Mouse (Mus musculus) yolk sac, embryonic 10.5 days (tissue): ENCODE results near the gene Ptpn23.
"Not testable (repeated sequence)": the region's sequence is repeated elsewhere in the genome, so short reads cannot be mapped to it uniquely, and the experiment has no call there.

Experiments used
- DNase-seq: peaks from one replicate; pipeline ENCODE4 v3.0.0-alpha.2; 2017; ENCODE audit warnings: low spot score

The Ptpn23 gene

DNA sequence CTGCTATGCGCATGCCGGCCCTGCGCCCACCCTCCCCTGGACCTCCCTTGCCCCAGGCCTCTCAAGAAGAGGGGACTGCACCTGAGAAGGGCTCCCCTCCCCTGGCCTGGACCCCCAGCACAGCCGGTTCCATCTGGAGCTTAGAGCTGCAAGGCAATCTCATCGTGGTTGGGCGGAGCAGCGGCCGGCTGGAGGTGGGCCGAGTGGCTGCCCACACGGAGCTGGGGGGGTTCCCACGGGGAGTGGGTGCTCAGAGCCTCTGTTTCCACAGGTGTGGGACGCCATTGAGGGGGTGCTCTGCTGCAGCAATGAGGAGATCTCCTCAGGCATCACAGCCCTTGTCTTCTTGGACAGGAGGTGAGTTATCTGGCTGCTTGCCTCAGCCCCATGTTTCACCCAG is 26.7 kb downstream of the Ptpn23 start:
- no peak for DNase-seq

DNA sequence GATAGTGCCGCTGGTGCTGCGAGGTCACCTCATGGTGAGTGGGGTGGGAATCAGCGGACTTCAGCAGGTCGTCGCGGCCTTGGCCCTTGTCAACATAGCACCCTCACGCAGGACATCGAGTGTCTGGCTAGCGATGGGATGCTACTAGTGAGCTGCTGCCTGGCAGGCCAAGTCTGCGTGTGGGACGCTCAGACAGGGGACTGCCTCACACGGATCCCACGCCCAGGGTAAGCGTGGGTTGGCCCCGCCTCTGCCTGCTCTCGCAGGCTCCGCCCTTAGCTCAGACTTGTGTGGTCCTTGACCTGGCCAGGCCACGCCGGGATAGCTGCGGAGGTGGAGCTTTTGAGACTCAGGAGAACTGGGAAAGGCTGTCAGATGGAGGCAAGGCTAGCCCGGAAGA is 27.4 kb downstream of the Ptpn23 start:
- DNase-seq: peak; percentile 27

DNA sequence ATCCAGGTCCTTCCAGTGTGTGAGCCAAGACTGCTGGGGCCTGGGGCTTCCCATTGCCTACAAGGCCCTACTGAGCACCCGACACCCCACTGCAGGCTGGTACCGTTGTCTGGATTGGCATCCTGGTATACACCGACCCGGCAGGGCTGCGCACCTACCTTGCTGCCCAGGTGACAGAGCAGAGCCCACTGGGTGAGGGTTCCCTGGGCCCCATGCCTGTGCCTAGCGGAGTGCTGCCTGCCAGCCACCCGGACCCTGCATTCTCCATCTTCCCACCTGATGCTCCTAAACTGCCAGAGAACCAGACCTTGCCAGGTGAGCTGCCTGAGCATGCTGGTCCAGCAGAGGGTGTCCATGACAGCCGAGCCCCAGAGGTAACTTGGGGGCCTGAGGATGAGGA is 28.7 kb downstream of the Ptpn23 start:
- no peak for DNase-seq

DNA sequence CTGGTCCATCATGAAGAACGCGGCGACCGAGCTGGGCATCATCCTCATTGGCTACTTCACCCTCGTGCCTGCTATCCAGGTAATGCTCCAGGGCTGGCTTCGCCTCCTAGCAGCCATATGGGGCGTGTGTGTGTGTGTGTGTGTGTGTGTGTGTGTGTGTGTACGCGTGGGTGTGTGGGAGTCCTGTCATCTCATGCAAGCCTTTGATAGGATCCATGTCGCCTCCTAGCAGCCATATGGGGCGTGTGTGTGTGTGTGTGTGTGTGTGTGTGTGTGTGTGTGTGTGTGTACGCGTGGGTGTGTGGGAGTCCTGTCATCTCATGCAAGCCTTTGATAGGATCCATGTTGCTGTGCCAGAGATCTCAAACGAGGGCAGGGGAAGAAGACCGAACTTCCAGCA is 30.4 kb downstream of the Ptpn23 start:
- DNase-seq: not testable (repeated sequence)

DNA sequence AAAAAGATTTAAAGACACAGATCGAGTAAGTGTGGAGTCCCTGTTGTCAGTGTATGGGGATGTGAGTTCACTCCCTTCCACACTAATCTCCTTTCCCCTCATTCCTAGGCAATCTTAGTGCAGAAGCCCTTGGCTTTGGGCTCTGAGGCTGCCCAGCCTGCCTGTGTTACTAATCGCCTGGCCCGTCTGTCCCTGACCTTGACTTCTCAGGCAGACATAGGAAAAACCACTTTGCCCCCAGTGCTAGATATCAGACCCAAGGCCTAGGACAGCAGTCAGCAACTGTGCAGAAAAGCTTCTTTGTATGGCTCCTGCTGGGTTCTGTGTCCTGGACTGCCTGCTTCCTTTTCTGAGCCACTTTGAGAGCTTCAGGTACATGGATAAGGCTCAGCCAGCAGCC is 32.3 kb downstream of the Ptpn23 start:
- DNase-seq: no peak

DNA sequence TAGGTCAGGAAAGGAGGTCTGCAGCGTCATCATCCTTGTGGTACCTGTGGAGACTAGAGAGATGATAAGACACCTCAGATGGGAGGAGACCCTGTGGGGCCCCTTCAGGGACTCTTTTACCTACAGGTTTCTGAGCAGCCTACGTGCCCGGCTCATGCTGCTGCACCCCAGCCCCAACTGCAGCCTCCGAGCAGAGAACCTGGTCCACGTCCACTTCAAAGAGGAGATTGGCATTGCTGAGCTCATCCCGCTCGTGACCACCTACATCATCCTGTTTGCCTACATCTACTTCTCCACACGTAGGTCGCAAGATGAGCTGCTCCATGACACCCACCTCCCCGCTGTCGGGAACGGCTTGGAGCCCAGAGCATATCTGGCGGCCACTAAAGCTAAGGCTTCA is 34.1 kb downstream of the Ptpn23 start:
- DNase-seq: no peak

DNA sequence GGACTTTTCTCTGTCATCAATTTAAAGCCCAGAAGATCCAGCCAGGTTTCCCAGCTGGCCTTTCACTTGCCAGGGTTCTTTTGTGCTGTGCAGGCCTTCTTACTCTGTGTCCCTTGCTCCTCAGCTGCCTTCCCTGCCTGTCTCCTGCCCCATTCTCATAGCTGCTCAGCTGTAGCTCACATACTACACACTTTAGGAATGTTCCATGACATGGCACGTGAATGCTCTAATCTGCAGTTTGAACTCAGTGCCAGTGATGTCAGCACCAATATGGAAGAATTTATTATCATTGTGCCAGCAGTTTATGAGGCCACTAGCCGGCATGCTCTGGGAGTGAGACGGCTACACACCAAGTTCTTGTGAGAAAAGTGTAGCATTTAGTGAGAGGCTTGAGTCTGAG is 38.2 kb downstream of the Ptpn23 start:
- DNase-seq: no peak

DNA sequence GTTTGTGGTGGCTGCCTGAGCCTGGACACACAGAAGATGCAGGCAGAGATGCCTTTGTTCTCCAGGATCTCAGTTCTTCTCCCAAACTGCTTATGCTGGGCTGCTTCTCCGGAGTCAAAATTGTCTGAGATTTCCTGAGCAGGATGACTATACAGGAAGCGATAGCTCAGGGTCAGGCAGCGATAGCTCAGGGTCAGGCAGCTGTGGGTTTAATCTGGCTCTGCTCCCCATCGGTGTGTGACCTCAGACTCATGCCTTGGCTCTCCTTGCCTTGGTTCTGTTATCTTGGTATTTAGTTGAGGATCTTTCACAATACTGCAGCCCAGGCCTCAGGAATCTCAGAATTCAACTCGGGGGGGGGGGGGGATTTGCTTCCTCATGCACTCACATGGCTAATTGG is 41.3 kb downstream of the Ptpn23 start:
- DNase-seq: peak; percentile 53

DNA sequence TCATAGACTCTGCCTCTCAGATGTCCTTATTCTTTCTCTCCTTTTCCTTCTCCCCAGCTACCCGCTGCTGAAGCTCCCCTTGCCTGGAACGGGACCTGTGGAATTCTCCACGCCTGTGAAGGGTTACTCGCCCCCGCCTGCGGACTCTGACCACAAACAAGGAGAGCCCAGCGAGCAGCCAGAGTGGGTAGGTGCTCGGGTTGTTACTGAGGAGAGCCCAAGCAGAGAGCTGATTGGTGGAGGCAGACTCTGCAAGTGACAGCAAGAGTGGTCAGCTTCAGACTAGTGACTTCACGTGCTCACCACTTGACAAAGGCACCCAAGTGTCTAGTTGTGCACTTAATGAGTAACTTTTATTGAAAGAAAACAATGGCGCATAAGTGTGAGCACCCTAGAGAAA is 45.7 kb downstream of the Ptpn23 start:
- peak; percentile 82 for DNase-seq

DNA sequence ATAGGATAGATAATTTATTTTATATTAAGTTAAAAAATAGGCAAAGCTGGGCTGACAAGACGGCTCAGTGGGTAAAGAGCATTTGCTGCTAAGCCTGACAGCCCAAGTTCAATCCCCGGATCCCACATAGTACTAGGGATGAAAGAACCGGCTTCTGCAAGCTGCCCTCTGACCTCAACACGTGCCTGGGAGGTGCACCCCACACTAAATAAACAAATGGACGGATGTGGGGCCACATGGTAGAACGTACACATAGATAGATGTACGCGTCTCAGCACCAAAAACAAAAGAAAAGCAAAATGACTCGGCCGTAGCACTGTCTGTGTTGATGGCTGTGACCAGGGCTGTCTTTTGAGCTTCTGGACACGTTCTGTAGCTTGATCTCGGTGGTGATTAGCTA is 46.7 kb downstream of the Ptpn23 start:
- peak; percentile 56 for DNase-seq

DNA sequence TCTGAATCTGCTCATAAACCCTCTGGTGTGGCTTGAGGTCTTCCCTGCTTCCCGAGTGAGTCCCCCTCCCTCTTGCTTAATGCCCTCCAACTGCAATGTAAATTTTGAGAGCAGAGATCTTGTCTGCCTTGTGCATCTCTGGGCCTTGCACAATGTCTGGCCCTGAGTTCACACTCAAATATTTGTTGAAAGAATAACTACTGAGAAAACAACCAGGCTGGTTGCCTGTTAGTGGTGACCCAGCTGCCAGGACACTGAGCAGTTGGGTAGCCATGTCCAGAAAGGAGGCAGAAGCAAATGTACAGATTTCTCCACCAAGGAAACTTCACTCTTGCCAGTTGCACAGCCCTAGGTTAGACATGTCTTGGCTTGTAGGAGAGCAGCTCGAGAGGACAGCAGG is 49.7 kb downstream of the Ptpn23 start:
- peak; percentile 50 for DNase-seq

DNA sequence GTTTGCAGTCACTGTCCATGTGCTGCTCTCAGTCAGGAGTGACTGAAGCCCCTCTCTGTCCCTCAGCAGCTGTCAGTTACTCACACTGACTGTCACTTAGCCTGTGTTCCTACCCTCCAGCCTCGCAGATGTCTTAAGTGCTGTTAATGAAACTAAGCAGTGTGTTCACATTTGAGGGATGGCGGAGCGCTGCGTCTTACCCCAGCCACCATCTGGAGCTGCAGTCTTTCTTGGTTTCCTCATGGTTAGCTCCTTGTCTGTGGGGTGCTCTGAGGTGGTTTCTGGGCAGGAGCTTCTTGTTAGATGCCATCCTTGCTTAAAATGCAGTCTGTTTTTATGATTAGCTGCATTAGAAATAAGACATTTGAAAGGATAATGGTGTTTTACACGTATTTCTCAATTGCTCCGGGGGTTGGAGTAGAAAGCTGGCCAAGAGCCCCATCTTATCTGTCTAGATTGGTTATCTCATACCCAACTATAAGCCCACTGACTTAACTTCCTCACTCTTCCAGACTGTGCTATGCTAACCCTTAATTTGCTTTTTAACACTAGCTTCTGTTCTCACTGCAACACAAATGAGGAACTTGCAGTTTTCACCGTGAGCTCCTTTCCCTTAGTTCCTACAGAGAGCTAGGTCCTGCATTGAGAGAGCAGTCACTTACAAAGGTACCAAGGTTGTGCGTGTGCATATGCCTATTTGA is 55.9 kb downstream of the Ptpn23 start:
- no peak for DNase-seq

DNA sequence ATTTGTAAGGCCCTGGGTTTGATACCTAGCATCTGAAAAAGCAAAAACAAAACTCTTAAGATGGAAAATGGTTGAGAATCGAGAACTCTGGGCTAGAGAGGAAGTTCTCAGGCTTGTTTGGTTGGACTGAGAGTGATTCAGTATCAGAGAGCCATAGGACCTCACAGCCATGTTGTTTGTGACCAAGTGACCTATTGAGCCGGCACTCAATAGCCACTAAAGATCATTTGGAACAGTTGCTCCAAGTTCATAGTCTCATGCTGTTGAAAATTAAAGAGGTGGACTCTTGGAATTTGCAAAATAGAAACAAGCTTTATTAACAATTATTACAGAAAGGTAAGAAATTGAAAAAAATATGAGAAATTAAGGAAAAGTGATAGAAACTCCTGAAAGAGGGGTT is 56.7 kb downstream of the Ptpn23 start:
- no peak for DNase-seq

DNA sequence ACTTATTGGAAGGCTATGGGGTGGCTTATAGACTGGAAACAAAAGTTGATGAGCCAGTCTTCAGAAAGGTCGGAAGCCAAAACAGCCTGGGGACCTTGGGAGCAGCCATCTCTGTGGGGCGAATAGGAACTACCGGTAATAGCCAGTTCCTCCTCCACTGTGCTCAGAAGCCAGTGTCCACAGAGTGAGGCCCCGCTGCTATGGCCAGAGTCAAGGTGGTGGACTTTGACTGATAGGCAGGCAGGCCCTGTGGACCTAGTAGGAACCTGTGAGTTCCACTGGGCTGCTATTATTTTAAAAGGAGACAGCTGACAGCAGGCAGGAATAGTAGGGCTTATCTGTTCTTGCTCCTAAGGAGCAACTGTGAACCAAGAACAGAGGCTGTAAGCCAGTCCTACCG is 57.4 kb downstream of the Ptpn23 start:
- DNase-seq: peak; percentile 53

DNA sequence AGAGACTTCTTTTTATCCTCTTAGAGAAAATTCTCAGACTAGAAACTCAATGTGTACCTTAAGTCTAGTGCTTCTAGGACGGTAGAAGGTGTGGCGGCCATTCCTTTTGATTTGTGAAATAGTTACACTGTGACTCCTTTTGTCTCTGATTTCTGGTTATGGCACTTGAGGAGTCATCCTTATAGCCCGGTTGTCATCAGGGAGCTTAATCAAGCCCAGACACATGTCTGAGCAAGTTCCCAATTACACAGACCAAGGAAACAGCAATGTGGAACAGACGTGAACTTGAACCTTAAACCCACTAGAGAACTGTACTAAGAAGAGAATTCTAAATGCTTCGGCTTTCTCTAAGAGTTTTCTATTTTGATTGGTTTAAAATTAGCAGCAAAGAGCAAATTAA is 57.8 kb downstream of the Ptpn23 start:
- no peak for DNase-seq

DNA sequence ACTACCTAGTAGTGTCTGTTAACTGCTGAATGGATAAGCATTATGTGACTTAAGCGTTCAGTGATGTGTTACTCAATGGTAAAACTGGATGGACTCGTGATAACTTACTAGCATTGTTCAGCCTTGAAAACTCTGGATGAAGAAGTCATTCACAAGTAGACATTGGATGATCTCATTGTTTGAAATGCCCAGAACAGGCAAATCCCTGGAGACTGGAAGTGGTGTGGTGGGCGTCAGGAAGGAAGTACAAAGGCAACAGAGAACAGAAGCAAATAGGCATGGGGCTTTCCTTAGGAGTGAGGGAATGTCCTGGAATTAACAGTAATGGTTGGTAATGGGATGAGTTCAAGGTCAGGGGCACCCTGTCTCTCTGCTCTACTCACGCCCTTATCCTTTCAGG is 59.1 kb downstream of the Ptpn23 start:
- DNase-seq: no peak

DNA sequence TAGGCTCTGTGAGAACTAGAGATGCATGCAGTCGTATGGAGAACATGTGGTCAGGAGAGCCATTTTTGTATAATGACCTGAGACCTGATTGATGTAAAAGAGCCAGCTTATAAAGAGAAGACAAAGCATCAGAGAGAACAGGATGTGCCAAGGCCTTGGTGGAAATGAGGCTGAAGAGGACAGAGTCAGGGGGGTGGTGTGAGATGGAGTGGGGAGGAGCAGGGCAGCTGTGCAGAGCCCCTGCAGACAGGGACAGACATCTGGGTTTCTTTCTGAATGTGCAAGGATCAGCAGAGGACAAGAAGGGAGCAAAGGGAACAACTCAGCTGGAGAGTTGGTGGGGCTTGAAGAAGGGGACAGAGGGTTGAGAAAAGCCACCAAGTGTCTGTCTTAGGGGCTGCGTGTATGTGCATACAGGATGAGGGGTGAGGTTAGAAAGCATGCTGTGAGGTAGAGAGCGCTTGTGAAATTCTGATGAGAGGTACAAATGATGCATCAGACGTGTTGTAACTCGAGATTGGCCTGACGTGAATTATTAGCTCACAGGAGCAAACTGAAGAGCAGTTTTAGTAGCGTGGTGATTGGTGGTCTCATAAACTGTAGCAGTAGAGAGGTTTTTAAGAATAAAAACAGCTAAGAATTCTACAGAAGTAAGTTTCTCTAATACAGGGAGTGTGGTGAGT is 62.8 kb downstream of the Ptpn23 start:
- DNase-seq: no peak

DNA sequence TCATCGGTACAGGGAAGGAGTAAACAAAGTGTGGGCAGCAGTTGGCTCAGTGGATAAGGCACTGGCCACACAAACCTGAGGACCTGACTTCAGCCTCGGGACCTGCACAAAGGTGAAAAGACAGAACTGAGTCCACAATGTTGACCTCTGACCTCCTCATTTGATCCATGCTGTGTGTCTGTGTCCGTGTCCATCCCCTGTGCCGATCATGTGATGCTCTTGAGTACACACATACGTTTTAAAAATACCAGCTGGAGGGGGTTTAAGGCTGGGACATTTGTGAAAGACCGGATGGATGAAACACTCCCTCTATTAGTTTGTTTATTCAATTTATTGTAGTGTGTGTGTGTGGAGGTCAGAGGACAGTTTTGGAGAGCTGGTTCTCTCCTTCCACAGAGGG is 64.2 kb downstream of the Ptpn23 start:
- DNase-seq: peak; percentile 85

DNA sequence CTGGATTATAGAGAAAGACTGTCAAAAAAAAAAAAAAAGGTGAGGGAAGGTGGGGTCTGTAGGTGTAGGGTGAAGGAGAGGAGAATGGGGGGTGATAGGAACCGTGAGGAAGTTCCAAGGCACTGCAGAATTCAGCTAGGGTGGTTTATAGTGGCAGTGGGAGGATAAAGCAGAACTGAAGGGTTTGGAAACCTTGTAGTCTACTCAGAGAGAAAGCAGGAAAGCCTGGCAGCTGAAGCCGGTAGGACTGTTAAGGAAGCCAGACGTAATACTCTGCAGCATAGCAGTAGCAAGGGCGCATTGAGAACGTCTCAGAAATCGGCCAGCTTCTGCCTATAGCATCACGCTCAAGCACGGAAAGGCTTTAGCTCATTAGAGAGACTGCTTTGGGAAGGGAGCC is 66.0 kb downstream of the Ptpn23 start:
- DNase-seq: no peak

DNA sequence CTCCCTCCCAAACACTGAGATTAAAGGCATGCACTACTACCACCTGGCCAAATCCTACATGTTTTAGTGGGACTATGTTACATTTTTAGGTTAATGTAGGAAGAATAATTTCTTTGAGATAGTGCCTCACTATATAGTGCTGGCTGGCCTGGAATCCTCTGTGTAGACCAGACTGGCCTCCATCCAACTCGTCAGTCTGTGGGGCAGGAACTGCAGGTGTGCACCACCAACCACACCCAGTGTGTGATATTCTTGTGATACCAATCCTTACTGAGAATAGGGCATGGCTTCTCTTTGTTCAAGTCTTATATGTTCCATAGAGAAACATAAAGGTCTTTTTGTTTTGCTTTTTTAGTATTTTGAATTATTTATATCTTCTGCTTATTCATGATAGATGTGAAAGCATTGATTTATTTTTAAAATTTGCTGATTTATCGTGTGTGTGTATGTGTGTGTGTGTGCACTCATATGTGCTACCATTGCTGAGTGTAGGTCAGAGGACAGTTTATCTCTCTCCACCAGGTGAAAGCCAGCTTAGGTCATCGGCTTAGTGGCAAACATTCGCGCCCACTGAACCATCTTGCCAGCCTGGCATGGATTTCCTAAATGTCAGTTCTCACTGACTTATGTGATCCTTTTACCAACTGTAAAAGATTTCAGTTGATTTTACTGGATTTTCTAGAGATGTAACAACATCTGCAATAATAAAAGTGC is 67.8 kb downstream of the Ptpn23 start:
- no peak for DNase-seq
